Mouse (Mus musculus) hindbrain, embryonic 12.5 days (tissue): ENCODE measurements around the gene Sorbs1. TPM values are rescaled to one million over a fixed set of nuclear protein-coding genes. Genes with fewer than 3 reads are reported as not detected.

ENCODE experiments used
- ATAC-seq: fragments of 200-750 bp; cut with Nextera tagmentation; 2 replicates; pipeline ENCODE4 v1.8.0; 2017; ENCODE audit warnings: moderate TSS enrichment; ENCODE audit not compliant: low FRiP score
- H3K27ac ChIP-seq: fragments of 300-500 bp; sonication (generic); 2 replicates; pipeline ENCODE4 v1.5.1; 2016; ENCODE audit warnings: mild to moderate bottlenecking
- H3K27me3 ChIP-seq: fragments of 300-500 bp; sonication (generic); 2 replicates; pipeline ENCODE4 v1.6.1; 2016; ENCODE audit warnings: mild to moderate bottlenecking
- H3K36me3 ChIP-seq: fragments of 300-500 bp; sonication (generic); 2 replicates; pipeline ENCODE4 v1.6.1; 2016; ENCODE audit warnings: mild to moderate bottlenecking
- H3K4me1 ChIP-seq: fragments of 300-500 bp; sonication (generic); 2 replicates; pipeline ENCODE4 v1.6.1; 2016
- H3K4me2 ChIP-seq: fragments of 300-500 bp; sonication (generic); replicated peaks from 2 replicates; pipeline ENCODE4 v1.6.1; 2016; ENCODE audit warnings: mild to moderate bottlenecking
- H3K4me3 ChIP-seq: fragments of 300-500 bp; sonication (generic); 2 replicates; pipeline ENCODE4 v1.5.1; 2016; ENCODE audit warnings: mild to moderate bottlenecking
- H3K9ac ChIP-seq: fragments of 300-500 bp; sonication (generic); 2 replicates; pipeline ENCODE4 v1.6.1; 2016; ENCODE audit warnings: mild to moderate bottlenecking, moderate library complexity
- H3K9me3 ChIP-seq: fragments of 300-500 bp; sonication (generic); replicated peaks from 2 replicates; pipeline ENCODE4 v1.6.1; 2016; ENCODE audit warnings: mild to moderate bottlenecking
- WGBS: fragments of 180-500 bp; shearing (Covaris S2); methylation state at CpG from one replicate; pipeline ENCODE4 v1.1.7; 2016; 5-methylcytosine and 5-hydroxymethylcytosine counted together
- polyA plus RNA-seq: library from polyadenylated mRNA; unstranded; fragments of >200 nt; fragmentation: Nextera tagmentation; extraction: Ambion mirVana; gene quantifications from 2 replicates; pipeline ENCODE4 v1.2.1, GENCODE M21; 2016

Gene Sorbs1
- polyA plus RNA-seq, 1 experiment from 2014 or later = 106 TPM

- Histone ChIP-seq H3K9ac (no peak overlapping the region), H3K4me2 (no peak overlapping the region), H3K36me3 (peaks cover 34% of the 10 kb centered on the region), H3K4me1 (no peaks in the 10 kb centered on the region), H3K27me3 (no peaks in the 10 kb centered on the region), H3K4me3 (no peak overlapping the region), H3K9me3 (no peaks in the 10 kb centered on the region), H3K27ac (no peak overlapping the region)
- no peak for ATAC-seq
- WGBS = 85% methylated on average over 15 of the region's 15 CpGs
Observed at GRCm38 (mm10) chr19:40310410-40311130, 203.0 kb downstream of the Sorbs1 start.

- H3K4me2 ChIP-seq = no peak overlapping the region
- no peaks in the 10 kb centered on the region for H3K9me3 ChIP-seq
- H3K9ac ChIP-seq = no peak overlapping the region
- no peaks in the 10 kb centered on the region for H3K27me3 ChIP-seq
- no peaks in the 10 kb centered on the region for H3K4me1 ChIP-seq
- no peak overlapping the region for H3K4me3 ChIP-seq
- H3K36me3 ChIP-seq = peaks cover 34% of the 10 kb centered on the region
- no peak overlapping the region for H3K27ac ChIP-seq
- 94% methylated on average over 12 of the region's 12 CpGs for WGBS
- no peak for ATAC-seq
Observed at GRCm38 (mm10) chr19:40309911-40310310, 203.7 kb downstream of the Sorbs1 start.

DNA sequence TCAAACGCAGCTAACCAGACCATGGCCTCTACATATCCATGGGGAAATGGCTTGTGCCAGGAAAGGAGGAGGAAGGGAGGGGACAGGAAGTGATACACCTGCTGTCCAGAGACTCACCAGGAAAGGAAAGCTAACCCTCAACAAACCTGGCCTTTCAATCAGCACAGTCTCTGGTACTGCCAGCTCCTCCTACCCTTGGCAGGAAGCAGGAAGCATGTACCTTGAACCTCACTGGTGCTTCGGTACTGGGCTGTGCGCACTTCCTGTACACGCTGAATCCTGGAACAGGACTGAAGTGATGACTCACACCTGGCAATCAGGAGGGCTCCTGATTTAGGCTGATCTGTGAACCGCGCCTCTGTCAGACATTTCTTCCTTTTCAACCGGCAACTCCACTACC is 206.0 kb downstream of the Sorbs1 start:
- Histone ChIP-seq H3K4me3 (no peak overlapping the region), H3K27me3 (no peaks in the 10 kb centered on the region), H3K4me2 (no peak overlapping the region), H3K36me3 (peaks cover 27% of the 10 kb centered on the region), H3K27ac (no peak overlapping the region), H3K9me3 (no peaks in the 10 kb centered on the region), H3K9ac (no peak overlapping the region), H3K4me1 (0 out of 2 replicates have a peak, but pooled peaks cover 2% of the 10 kb centered on the region)
- ATAC-seq = no peak
- 83% methylated on average over 7 of the region's 7 CpGs for WGBS

GRCm38 (mm10) chr19:40306631-40307030 is 206.9 kb downstream of the Sorbs1 start:
- H3K4me1 ChIP-seq = 0 out of 2 replicates have a peak, but pooled peaks cover 2% of the 10 kb centered on the region
- H3K4me2 ChIP-seq = no peak overlapping the region
- H3K27me3 ChIP-seq = no peaks in the 10 kb centered on the region
- no peak overlapping the region for H3K4me3 ChIP-seq
- H3K36me3 ChIP-seq = peaks cover 25% of the 10 kb centered on the region
- no peak for ATAC-seq
- no peak overlapping the region for H3K27ac ChIP-seq
- H3K9me3 ChIP-seq = no peaks in the 10 kb centered on the region
- no peak overlapping the region for H3K9ac ChIP-seq
- WGBS = 53% methylated on average over 2 of the region's 2 CpGs

DNA sequence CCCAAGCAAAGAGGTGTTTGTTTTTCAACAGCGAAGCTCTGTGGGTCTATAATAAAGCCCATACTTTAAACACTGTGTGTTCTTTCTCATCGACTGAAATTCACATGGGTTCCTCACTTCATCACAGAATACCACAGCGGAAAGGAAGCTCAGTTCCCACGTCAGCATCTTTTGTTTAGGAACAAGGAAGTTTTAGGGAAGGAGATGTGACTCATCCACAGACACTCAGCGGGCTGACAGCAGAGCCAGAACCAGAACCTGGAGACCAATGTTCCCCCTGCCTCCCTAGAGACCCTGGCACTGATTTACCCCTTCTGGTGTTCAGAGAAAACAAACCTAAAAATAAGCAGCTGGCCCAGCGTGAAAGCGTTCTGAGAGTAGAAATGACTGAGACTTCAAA is 208.1 kb downstream of the Sorbs1 start:
- H3K9ac ChIP-seq = no peak overlapping the region
- peaks cover 14% of the 10 kb centered on the region for H3K36me3 ChIP-seq
- ATAC-seq = no peak
- 0 out of 2 replicates have a peak, but pooled peaks cover 2% of the 10 kb centered on the region for H3K4me1 ChIP-seq
- WGBS = 77% methylated on average over 7 of the region's 7 CpGs
- H3K9me3 ChIP-seq = no peaks in the 10 kb centered on the region
- H3K4me2 ChIP-seq = no peak overlapping the region
- H3K4me3 ChIP-seq = no peak overlapping the region
- no peaks in the 10 kb centered on the region for H3K27me3 ChIP-seq
- no peak overlapping the region for H3K27ac ChIP-seq

DNA sequence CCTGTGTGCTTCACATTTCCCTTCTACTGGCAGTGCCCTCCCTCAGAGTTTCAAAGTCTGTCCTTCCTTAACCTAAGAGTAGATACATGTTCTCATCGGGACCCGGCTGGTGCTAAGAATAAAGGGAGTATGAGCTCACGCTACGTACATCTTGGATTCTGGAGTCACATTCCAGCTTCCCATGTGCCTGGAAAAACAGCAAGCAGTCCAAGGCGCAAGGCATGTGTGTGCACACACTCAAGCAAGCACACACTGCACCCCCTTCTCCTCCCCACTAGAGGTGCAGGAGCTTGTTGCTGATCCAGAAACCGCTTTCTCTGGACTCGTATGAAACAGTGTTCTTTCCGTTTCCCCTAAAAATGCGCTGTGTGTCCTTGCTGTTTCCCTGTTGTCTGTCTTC is 210.7 kb downstream of the Sorbs1 start:
- ATAC-seq = no peak

GRCm38 (mm10) chr19:40302477-40302876 is 211.1 kb downstream of the Sorbs1 start:
- 0 out of 2 replicates have a peak, but pooled peaks cover 5% of the 10 kb centered on the region for H3K4me1 ChIP-seq
- H3K9ac ChIP-seq = no peak overlapping the region
- WGBS = 93% methylated on average over 5 of the region's 5 CpGs
- H3K27me3 ChIP-seq = no peaks in the 10 kb centered on the region
- H3K9me3 ChIP-seq = no peaks in the 10 kb centered on the region
- 0 out of 2 replicates have a peak, but pooled peaks cover 3% of the 10 kb centered on the region for H3K36me3 ChIP-seq
- H3K4me2 ChIP-seq = no peak overlapping the region
- no peak overlapping the region for H3K27ac ChIP-seq
- ATAC-seq = no peak
- no peak overlapping the region for H3K4me3 ChIP-seq

More for the DNA sequence above, 210.7 kb downstream of the Sorbs1 start:
- Histone ChIP-seq H3K36me3 (0 out of 2 replicates have a peak, but pooled peaks cover 4% of the 10 kb centered on the region), H3K9ac (no peak overlapping the region), H3K27me3 (no peaks in the 10 kb centered on the region), H3K4me2 (no peak overlapping the region), H3K4me1 (0 out of 2 replicates have a peak, but pooled peaks cover 2% of the 10 kb centered on the region), H3K27ac (no peak overlapping the region), H3K4me3 (no peak overlapping the region), H3K9me3 (no peaks in the 10 kb centered on the region)
- WGBS = 86% methylated on average over 9 of the region's 9 CpGs

- WGBS = 84% methylated on average over 12 of the region's 12 CpGs
- Histone ChIP-seq H3K27ac (no peak overlapping the region), H3K27me3 (no peaks in the 10 kb centered on the region), H3K4me3 (no peak overlapping the region), H3K9ac (no peak overlapping the region), H3K9me3 (no peaks in the 10 kb centered on the region), H3K36me3 (no peaks in the 10 kb centered on the region), H3K4me1 (0 out of 2 replicates have a peak, but pooled peaks cover 6% of the 10 kb centered on the region), H3K4me2 (no peak overlapping the region)
- no peak for ATAC-seq
Observed at GRCm38 (mm10) chr19:40299983-40300759, 213.4 kb downstream of the Sorbs1 start.

GRCm38 (mm10) chr19:40299182-40299581 is 214.4 kb downstream of the Sorbs1 start:
- Histone ChIP-seq H3K27me3 (no peaks in the 10 kb centered on the region), H3K4me2 (no peak overlapping the region), H3K9me3 (no peaks in the 10 kb centered on the region), H3K27ac (no peak overlapping the region), H3K4me1 (0 out of 2 replicates have a peak, but pooled peaks cover 4% of the 10 kb centered on the region), H3K9ac (no peak overlapping the region), H3K36me3 (no peaks in the 10 kb centered on the region), H3K4me3 (no peak overlapping the region)
- WGBS = 76% methylated on average over 6 of the region's 6 CpGs
- no peak for ATAC-seq

DNA sequence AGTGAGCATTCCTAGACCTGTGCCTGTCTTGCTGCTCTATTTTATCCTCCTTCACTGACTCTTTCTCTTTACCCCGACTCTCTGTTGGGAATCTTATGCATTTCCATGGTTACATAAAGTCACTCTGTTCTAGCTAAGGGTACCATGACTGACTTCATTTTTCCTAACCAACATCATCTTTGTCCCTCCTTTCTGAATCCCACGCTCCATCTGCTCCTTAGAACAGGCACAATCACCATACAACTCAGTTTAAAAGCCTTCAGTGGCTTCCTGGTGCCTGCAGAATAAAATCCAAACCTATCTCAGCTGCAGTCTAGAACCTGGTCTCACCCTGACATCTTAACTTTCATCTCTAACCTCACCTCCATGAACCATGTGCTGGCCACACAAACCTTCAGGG is 215.0 kb downstream of the Sorbs1 start:
- Histone ChIP-seq H3K36me3 (no peaks in the 10 kb centered on the region), H3K27me3 (no peaks in the 10 kb centered on the region), H3K9ac (no peak overlapping the region), H3K27ac (no peak overlapping the region), H3K4me1 (0 out of 2 replicates have a peak, but pooled peaks cover 4% of the 10 kb centered on the region), H3K4me3 (no peak overlapping the region), H3K4me2 (no peak overlapping the region), H3K9me3 (no peaks in the 10 kb centered on the region)
- ATAC-seq = no peak
- WGBS = 69% methylated on average over 2 of the region's 2 CpGs

DNA sequence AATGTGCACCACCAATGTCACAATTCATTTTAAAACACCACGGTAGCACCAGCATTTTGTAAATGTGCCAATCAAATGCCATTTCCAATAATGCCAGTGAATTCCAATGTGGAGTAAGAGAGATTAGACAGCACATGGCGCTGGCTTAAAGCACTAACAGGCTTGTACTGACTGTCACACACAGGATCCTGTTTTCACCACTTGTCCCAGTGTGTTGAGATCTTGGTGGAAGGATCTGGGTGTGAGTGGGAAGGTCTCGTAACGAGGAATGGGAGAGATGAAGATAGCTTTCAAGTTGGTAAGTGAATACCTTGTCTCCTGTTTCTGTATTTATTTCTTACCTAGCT is 215.8 kb downstream of the Sorbs1 start:
- no peaks in the 10 kb centered on the region for H3K27me3 ChIP-seq
- no peak overlapping the region for H3K9ac ChIP-seq
- WGBS = 64% methylated on average over 4 of the region's 4 CpGs
- no peaks in the 10 kb centered on the region for H3K36me3 ChIP-seq
- 0 out of 2 replicates have a peak, but pooled peaks cover 4% of the 10 kb centered on the region for H3K4me1 ChIP-seq
- no peak overlapping the region for H3K4me2 ChIP-seq
- no peak for ATAC-seq
- H3K27ac ChIP-seq = no peak overlapping the region
- H3K4me3 ChIP-seq = no peak overlapping the region
- H3K9me3 ChIP-seq = no peaks in the 10 kb centered on the region

- no peak overlapping the region for H3K4me2 ChIP-seq
- no peak for ATAC-seq
- H3K9me3 ChIP-seq = no peaks in the 10 kb centered on the region
- 0 out of 2 replicates have a peak, but pooled peaks cover 4% of the 10 kb centered on the region for H3K4me1 ChIP-seq
- no peaks in the 10 kb centered on the region for H3K36me3 ChIP-seq
- no peak overlapping the region for H3K9ac ChIP-seq
- H3K27me3 ChIP-seq = no peaks in the 10 kb centered on the region
- H3K27ac ChIP-seq = no peak overlapping the region
- H3K4me3 ChIP-seq = no peak overlapping the region
- WGBS = 79% methylated on average over 7 of the region's 7 CpGs
Observed at GRCm38 (mm10) chr19:40297078-40297797, 216.3 kb downstream of the Sorbs1 start.
